Mouse (Mus musculus) gastrocnemius, adult 2 months (tissue): ENCODE measurements at regions not wholly inside any gene's neighbourhood (a gene's known extent, or its start where the extent isn't known, plus 50 kb on each side); places are given as distances from the start of the nearest gene placed in this dataset.

Experiments
- DNase-seq: peaks from one replicate; pipeline ENCODE4 v3.0.0; 2022
- H3K27ac ChIP-seq: fragments of 200-600 bp; 2 replicates; pipeline ENCODE4 v1.8.1; 2022; ENCODE audit warnings: mild to moderate bottlenecking
- H3K4me3 ChIP-seq: fragments of 200-600 bp; 2 replicates; pipeline ENCODE4 v1.8.1; 2022; ENCODE audit warnings: mild to moderate bottlenecking, moderate library complexity
- CTCF ChIP-seq: fragments of 200-600 bp; IDR thresholded peaks from 2 replicates; pipeline ENCODE4 v1.8.1; 2022; ENCODE audit warnings: antibody characterized with exemption, mild to moderate bottlenecking, moderate library complexity
- intact Hi-C: fragments of 180-260 bp; cut with DNase I; formaldehyde crosslinking; loops from one replicate; pipeline ENCODE4 v1.15.1; 2025

- TF ChIP-seq CTCF = no peak
- intact Hi-C loops = no loop called here
- DNase-seq = no peak
- no peak overlapping the region for H3K4me3 ChIP-seq
- no peak overlapping the region for H3K27ac ChIP-seq
These were observed 162.4 kb downstream of the Sim1 start for GRCm38 (mm10) chr10:51056950-51057349.

GRCm38 (mm10) chr10:51058333-51058732, 163.8 kb downstream of the Sim1 start:
- intact Hi-C loops = no loop called here
- TF ChIP-seq CTCF = no peak
- Histone ChIP-seq H3K4me3 (no peak overlapping the region), H3K27ac (no peak overlapping the region)
- no peak for DNase-seq

- no peak for TF ChIP-seq CTCF
- no peak overlapping the region for H3K4me3 ChIP-seq
- H3K27ac ChIP-seq = no peak overlapping the region
- intact Hi-C loops = no loop called here
- DNase-seq = no peak
These were observed 207.0 kb downstream of the Sim1 start for GRCm38 (mm10) chr10:51101590-51101989.

- Histone ChIP-seq H3K27ac (no peak overlapping the region), H3K4me3 (no peak overlapping the region)
- TF ChIP-seq CTCF = no peak
- DNase-seq = no peak
- intact Hi-C loops = no loop called here
These were observed 257.3 kb downstream of the Sim1 start for GRCm38 (mm10) chr10:51151833-51152232.

- Histone ChIP-seq H3K27ac (no peak overlapping the region), H3K4me3 (no peak overlapping the region)
- no peak for TF ChIP-seq CTCF
- intact Hi-C loops = no loop called here
- no peak for DNase-seq
These were observed 259.0 kb downstream of the Sim1 start for GRCm38 (mm10) chr10:51153484-51153985.

GRCm38 (mm10) chr10:51154016-51154415, 259.5 kb downstream of the Sim1 start:
- no peak for DNase-seq
- Histone ChIP-seq H3K27ac (no peak overlapping the region), H3K4me3 (no peak overlapping the region)
- TF ChIP-seq CTCF = no peak
- intact Hi-C loops = no loop called here

GRCm38 (mm10) chr10:51154743-51155142, 260.2 kb downstream of the Sim1 start:
- intact Hi-C loops = no loop called here
- no peak for DNase-seq
- H3K4me3 ChIP-seq = no peak overlapping the region
- no peak overlapping the region for H3K27ac ChIP-seq
- no peak for TF ChIP-seq CTCF

GRCm38 (mm10) chr10:51173619-51174018, 279.1 kb downstream of the Sim1 start:
- no peak for TF ChIP-seq CTCF
- no peak for DNase-seq
- no peak overlapping the region for H3K4me3 ChIP-seq
- intact Hi-C loops = no loop called here
- no peak overlapping the region for H3K27ac ChIP-seq

GRCm38 (mm10) chr10:51175993-51176577, 281.5 kb downstream of the Sim1 start:
- Histone ChIP-seq H3K4me3 (no peak overlapping the region), H3K27ac (no peak overlapping the region)
- no peak for DNase-seq
- intact Hi-C loops = no loop called here
- no peak for TF ChIP-seq CTCF

GRCm38 (mm10) chr10:51176692-51177091, 282.1 kb downstream of the Sim1 start:
- Histone ChIP-seq H3K27ac (no peak overlapping the region), H3K4me3 (no peak overlapping the region)
- intact Hi-C loops = no loop called here
- no peak for TF ChIP-seq CTCF
- DNase-seq = no peak

GRCm38 (mm10) chr10:51181752-51182151, 287.2 kb downstream of the Sim1 start:
- no peak for DNase-seq
- intact Hi-C loops = no loop called here
- Histone ChIP-seq H3K4me3 (no peak overlapping the region), H3K27ac (no peak overlapping the region)
- no peak for TF ChIP-seq CTCF

GRCm38 (mm10) chr10:51191407-51192059, 288.9 kb upstream of the Gm49339 start:
- Histone ChIP-seq H3K27ac (no peak overlapping the region), H3K4me3 (no peak overlapping the region)
- DNase-seq = no peak
- TF ChIP-seq CTCF = no peak
- intact Hi-C loops = no loop called here

GRCm38 (mm10) chr10:51219481-51219880, 260.9 kb upstream of the Gm49339 start:
- no peak for TF ChIP-seq CTCF
- Histone ChIP-seq H3K27ac (no peak overlapping the region), H3K4me3 (no peak overlapping the region)
- intact Hi-C loops = no loop called here
- no peak for DNase-seq

- intact Hi-C loops = no loop called here
- H3K4me3 ChIP-seq = no peak overlapping the region
- H3K27ac ChIP-seq = no peak overlapping the region
- no peak for DNase-seq
- no peak for TF ChIP-seq CTCF
These were observed 246.8 kb upstream of the Gm49339 start for GRCm38 (mm10) chr10:51233592-51233991.
